Mouse (Mus musculus): ENCODE measurements around the gene Thra. TPM values are rescaled to one million over a fixed set of nuclear protein-coding genes. Genes with fewer than 3 reads are reported as not detected.

The Thra gene
- polyA plus RNA-seq, 1 experiment, result 28.1 TPM

- Histone ChIP-seq H3K79me2 (ENCODE audit: control insufficient read depth, insufficient read depth) (peaks cover 7% of the 10 kb centered on the region), H3K36me3 (ENCODE audit: control insufficient read depth, insufficient read depth) (no peaks in the 10 kb centered on the region), H3ac (ENCODE audit: control insufficient read depth, insufficient read length, low read depth) (no peak overlapping the region), H3K27me3 (ENCODE audit: control insufficient read depth, insufficient read depth, insufficient read length) (no peaks in the 10 kb centered on the region), H3K79me3 (ENCODE audit: low read depth) (no peaks in the 10 kb centered on the region), H3K4me3 (ENCODE audit: insufficient read depth, poor library complexity, severe bottlenecking) (no peak overlapping the region)
- TF ChIP-seq FOSL1 (IDR thresholded peaks at IDR 0.05; ENCODE audit: insufficient read depth, low read length, poor library complexity, severe bottlenecking), result no peak
- TF ChIP-seq CEBPB (IDR thresholded peaks at IDR 0.05; ENCODE audit: low read depth), result no peak
- TF ChIP-seq MAX (IDR thresholded peaks at IDR 0.05), result no peak
- TF ChIP-seq MYOG (IDR thresholded peaks at IDR 0.05; ENCODE audit: control insufficient read depth, extremely low read depth, insufficient read length), result no peak
- TF ChIP-seq CTCF (IDR thresholded peaks at IDR 0.05; ENCODE audit: control insufficient read depth, insufficient read depth, insufficient read length), result no peak
- TF ChIP-seq MYOD1 (IDR thresholded peaks at IDR 0.05; ENCODE audit: control insufficient read depth, insufficient read length, low read depth), result no peak
- TF ChIP-seq USF1 (IDR thresholded peaks at IDR 0.05; ENCODE audit: low read depth), result no peak
Measured at GRCm38 (mm10) chr11:98756711-98757110, 16.3 kb downstream of the Thra start.

- H3K79me3 ChIP-seq (ENCODE audit: low read depth), result no peaks in the 10 kb centered on the region
- no peaks in the 10 kb centered on the region for H3K27me3 ChIP-seq (ENCODE audit: control insufficient read depth, insufficient read depth, insufficient read length)
- H3ac ChIP-seq (ENCODE audit: control insufficient read depth, insufficient read length, low read depth), result no peak overlapping the region
- TF ChIP-seq MAX (IDR thresholded peaks at IDR 0.05) (no peak), CTCF (IDR thresholded peaks at IDR 0.05; ENCODE audit: control insufficient read depth, insufficient read depth, insufficient read length) (no peak), MYOG (IDR thresholded peaks at IDR 0.05; ENCODE audit: control insufficient read depth, extremely low read depth, insufficient read length) (no peak), MYOD1 (IDR thresholded peaks at IDR 0.05; ENCODE audit: control insufficient read depth, insufficient read length, low read depth) (no peak), USF1 (IDR thresholded peaks at IDR 0.05; ENCODE audit: low read depth) (no peak), FOSL1 (IDR thresholded peaks at IDR 0.05; ENCODE audit: insufficient read depth, low read length, poor library complexity, severe bottlenecking) (no peak)
- H3K36me3 ChIP-seq (ENCODE audit: control insufficient read depth, insufficient read depth), result no peaks in the 10 kb centered on the region
- no peak overlapping the region for H3K4me3 ChIP-seq (ENCODE audit: insufficient read depth, poor library complexity, severe bottlenecking)
- H3K79me2 ChIP-seq (ENCODE audit: control insufficient read depth, insufficient read depth), result no peaks in the 10 kb centered on the region
Measured at GRCm38 (mm10) chr11:98761939-98762338, 21.5 kb downstream of the Thra start.

- Histone ChIP-seq H3ac (ENCODE audit: control insufficient read depth, insufficient read length, low read depth) (no peak overlapping the region), H3K36me3 (ENCODE audit: control insufficient read depth, insufficient read depth) (peaks cover 2% of the 10 kb centered on the region), H3K27me3 (ENCODE audit: control insufficient read depth, insufficient read depth, insufficient read length) (no peaks in the 10 kb centered on the region), H3K79me2 (ENCODE audit: control insufficient read depth, insufficient read depth) (no peaks in the 10 kb centered on the region), H3K4me3 (ENCODE audit: insufficient read depth, poor library complexity, severe bottlenecking) (no peak overlapping the region), H3K79me3 (ENCODE audit: low read depth) (no peaks in the 10 kb centered on the region)
- TF ChIP-seq CTCF (IDR thresholded peaks at IDR 0.05; ENCODE audit: control insufficient read depth, insufficient read depth, insufficient read length) (no peak), MYOG (IDR thresholded peaks at IDR 0.05; ENCODE audit: control insufficient read depth, extremely low read depth, insufficient read length) (no peak), MYOD1 (IDR thresholded peaks at IDR 0.05; ENCODE audit: control insufficient read depth, insufficient read length, low read depth) (no peak), FOSL1 (IDR thresholded peaks at IDR 0.05; ENCODE audit: insufficient read depth, low read length, poor library complexity, severe bottlenecking) (no peak), CEBPB (IDR thresholded peaks at IDR 0.05; ENCODE audit: low read depth) (no peak), MAX (IDR thresholded peaks at IDR 0.05) (no peak), USF1 (IDR thresholded peaks at IDR 0.05; ENCODE audit: low read depth) (no peak)
Measured at GRCm38 (mm10) chr11:98762756-98763501, 22.5 kb downstream of the Thra start.

DNA sequence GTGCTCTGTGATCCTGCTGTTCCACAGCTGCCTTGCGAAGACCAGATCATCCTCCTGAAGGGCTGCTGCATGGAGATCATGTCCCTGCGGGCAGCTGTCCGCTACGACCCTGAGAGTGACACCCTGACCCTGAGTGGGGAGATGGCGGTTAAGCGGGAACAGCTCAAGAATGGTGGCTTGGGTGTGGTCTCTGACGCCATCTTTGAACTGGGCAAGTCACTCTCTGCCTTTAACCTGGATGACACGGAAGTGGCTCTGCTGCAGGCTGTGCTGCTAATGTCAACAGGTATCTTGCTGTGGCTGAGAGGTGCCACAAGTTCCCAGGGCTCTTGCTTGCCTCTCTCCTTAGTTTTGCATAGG lies 23.0 kb downstream of the Thra start:
- Histone ChIP-seq H3ac (ENCODE audit: control insufficient read depth, insufficient read length, low read depth) (no peak overlapping the region), H3K79me3 (ENCODE audit: low read depth) (no peaks in the 10 kb centered on the region), H3K27me3 (ENCODE audit: control insufficient read depth, insufficient read depth, insufficient read length) (no peaks in the 10 kb centered on the region), H3K4me3 (ENCODE audit: insufficient read depth, poor library complexity, severe bottlenecking) (no peak overlapping the region), H3K36me3 (ENCODE audit: control insufficient read depth, insufficient read depth) (peaks cover 7% of the 10 kb centered on the region), H3K79me2 (ENCODE audit: control insufficient read depth, insufficient read depth) (no peaks in the 10 kb centered on the region)
- TF ChIP-seq USF1 (IDR thresholded peaks at IDR 0.05; ENCODE audit: low read depth) (no peak), MYOD1 (IDR thresholded peaks at IDR 0.05; ENCODE audit: control insufficient read depth, insufficient read length, low read depth) (no peak), MAX (IDR thresholded peaks at IDR 0.05) (no peak), MYOG (IDR thresholded peaks at IDR 0.05; ENCODE audit: control insufficient read depth, extremely low read depth, insufficient read length) (no peak), FOSL1 (IDR thresholded peaks at IDR 0.05; ENCODE audit: insufficient read depth, low read length, poor library complexity, severe bottlenecking) (no peak), CTCF (IDR thresholded peaks at IDR 0.05; ENCODE audit: control insufficient read depth, insufficient read depth, insufficient read length) (no peak)

DNA sequence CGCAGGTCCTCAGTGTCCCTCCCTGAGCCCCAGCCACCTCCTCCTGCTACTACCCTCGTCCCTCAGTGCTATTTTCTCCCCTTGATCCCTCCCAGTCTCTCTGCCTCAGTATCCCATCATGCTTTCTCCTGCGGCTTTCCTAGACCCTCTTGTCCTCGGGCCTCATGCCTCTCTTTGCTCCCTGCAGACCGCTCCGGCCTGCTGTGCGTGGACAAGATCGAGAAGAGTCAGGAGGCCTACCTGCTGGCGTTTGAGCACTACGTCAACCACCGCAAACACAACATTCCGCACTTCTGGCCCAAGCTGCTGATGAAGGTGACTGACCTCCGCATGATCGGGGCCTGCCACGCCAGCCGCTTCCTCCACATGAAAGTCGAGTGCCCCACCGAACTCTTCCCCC lies 23.7 kb downstream of the Thra start:
- H3K79me3 ChIP-seq (ENCODE audit: low read depth), result no peaks in the 10 kb centered on the region

More for the DNA sequence above, 23.7 kb downstream of the Thra start:
- TF ChIP-seq MYOG (IDR thresholded peaks at IDR 0.05; ENCODE audit: control insufficient read depth, extremely low read depth, insufficient read length), result no peak
- no peak for TF ChIP-seq MAX (IDR thresholded peaks at IDR 0.05)
- TF ChIP-seq CTCF (IDR thresholded peaks at IDR 0.05; ENCODE audit: control insufficient read depth, insufficient read depth, insufficient read length), result no peak
- TF ChIP-seq FOSL1 (IDR thresholded peaks at IDR 0.05; ENCODE audit: insufficient read depth, low read length, poor library complexity, severe bottlenecking), result no peak
- TF ChIP-seq USF1 (IDR thresholded peaks at IDR 0.05; ENCODE audit: low read depth), result no peak
- no peak for TF ChIP-seq MYOD1 (IDR thresholded peaks at IDR 0.05; ENCODE audit: control insufficient read depth, insufficient read length, low read depth)
- no peak for TF ChIP-seq CEBPB (IDR thresholded peaks at IDR 0.05; ENCODE audit: low read depth)
- no peak overlapping the region for H3ac ChIP-seq (ENCODE audit: control insufficient read depth, insufficient read length, low read depth)
- no peaks in the 10 kb centered on the region for H3K27me3 ChIP-seq (ENCODE audit: control insufficient read depth, insufficient read depth, insufficient read length)
- H3K4me3 ChIP-seq (ENCODE audit: insufficient read depth, poor library complexity, severe bottlenecking), result no peak overlapping the region
- H3K79me2 ChIP-seq (ENCODE audit: control insufficient read depth, insufficient read depth), result no peaks in the 10 kb centered on the region
- peaks cover 13% of the 10 kb centered on the region for H3K36me3 ChIP-seq (ENCODE audit: control insufficient read depth, insufficient read depth)
